Mouse (Mus musculus) brain, embryonic 14.5 days (tissue): ENCODE results near the gene Il6ra.

Experiments
- CTCF ChIP-seq: fragments of 200-500 bp; IDR thresholded peaks from 2 replicates; pipeline ENCODE4 v1.5.1; 2012; ENCODE audit warnings: inconsistent platforms, mild to moderate bottlenecking, moderate library complexity, borderline replicate concordance; ENCODE audit not compliant: insufficient read depth, insufficient read length; ENCODE audit errors: extremely low read depth
- POLR2A ChIP-seq: fragments of 200-500 bp; IDR thresholded peaks from 2 replicates; pipeline ENCODE4 v1.6.1; 2012; ENCODE audit warnings: mild to moderate bottlenecking, inconsistent platforms, borderline replicate concordance; ENCODE audit not compliant: poor library complexity, insufficient read depth, insufficient read length, severe bottlenecking; ENCODE audit errors: extremely low read depth

DNA sequence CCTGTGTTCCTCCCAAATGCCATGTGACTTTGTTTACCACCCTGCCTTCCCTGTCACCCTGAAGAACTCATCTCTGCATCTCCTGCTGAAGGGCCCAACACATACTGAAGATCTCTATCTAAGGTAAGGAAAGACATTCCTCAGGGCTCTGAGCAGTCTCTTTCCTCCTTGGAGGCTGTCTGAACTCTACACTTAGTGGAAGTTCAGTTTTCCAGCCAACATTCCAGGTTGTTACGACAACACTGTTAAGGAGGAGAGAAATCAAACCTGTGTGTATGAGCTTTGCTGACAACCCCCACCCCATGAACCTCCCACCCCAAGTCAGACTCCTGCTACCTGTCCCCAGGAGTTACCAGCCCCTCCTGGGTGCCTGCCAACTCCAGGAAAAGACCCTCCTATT lies 3.6 kb upstream of the Il6ra start:
- no peak for TF ChIP-seq CTCF
- no peak for TF ChIP-seq POLR2A
